Mouse (Mus musculus): ENCODE measurements around the gene Rnase12. TPM values are rescaled to one million over a fixed set of nuclear protein-coding genes. Genes with fewer than 3 reads are reported as not detected.

Gene Rnase12
- polyA plus RNA-seq, 1 experiment from 2014 or later, result not detected

- H3K27ac ChIP-seq (ENCODE audit: low read depth, low read length), result 0 out of 2 replicates have a peak overlapping the region, but pooled peaks have one; percentile 44
- H3K4me3 ChIP-seq (ENCODE audit: low read depth, low read length), result peak overlapping the region; percentile 68
- ATAC-seq (ENCODE audit: insufficient read depth, low FRiP score, low TSS enrichment), result peak; percentile 42
- H3K4me1 ChIP-seq (ENCODE audit: control insufficient read depth, insufficient read depth, low read length), result peaks cover 7% of the 10 kb centered on the region
- H3K9me3 ChIP-seq (ENCODE audit: control insufficient read depth, low read length), result no peaks in the 10 kb centered on the region
- H3K4me2 ChIP-seq (ENCODE audit: low read depth), result peak overlapping the region; percentile 76
- DNase-seq (ENCODE audit: low spot score), result peak; percentile 82
- WGBS, result under 1% methylated on average over 23 of the region's 23 CpGs
- no peaks in the 10 kb centered on the region for H3K36me3 ChIP-seq (ENCODE audit: control insufficient read depth, insufficient read depth, low read length)
- H3K9ac ChIP-seq (ENCODE audit: low read length), result peak overlapping the region; percentile 59
- no peaks in the 10 kb centered on the region; the same call in 1 of the 2 replicates for H3K27me3 ChIP-seq (ENCODE audit: control insufficient read depth, insufficient read depth, low read length)
These were observed 30.9 kb upstream of the Rnase12 start for GRCm38 (mm10) chr14:51088166-51088969.

- 4% methylated on average over 9 of the region's 9 CpGs for WGBS
- ATAC-seq (ENCODE audit: insufficient read depth, low FRiP score, low TSS enrichment) (no peak), DNase-seq (ENCODE audit: low spot score) (no peak)
- Histone ChIP-seq H3K27ac (ENCODE audit: low read depth, low read length) (no peak overlapping the region), H3K9me3 (ENCODE audit: control insufficient read depth, low read length) (no peaks in the 10 kb centered on the region), H3K4me3 (ENCODE audit: low read depth, low read length) (peak overlapping the region; percentile 68), H3K9ac (ENCODE audit: low read length) (no peak overlapping the region), H3K4me2 (ENCODE audit: low read depth) (peak overlapping the region; percentile 76), H3K4me1 (ENCODE audit: control insufficient read depth, insufficient read depth, low read length) (peaks cover 9% of the 10 kb centered on the region), H3K27me3 (ENCODE audit: control insufficient read depth, insufficient read depth, low read length) (no peaks in the 10 kb centered on the region; the same call in 1 of the 2 replicates), H3K36me3 (ENCODE audit: control insufficient read depth, insufficient read depth, low read length) (no peaks in the 10 kb centered on the region)
These were observed 30.3 kb upstream of the Rnase12 start for GRCm38 (mm10) chr14:51087762-51088161.

GRCm38 (mm10) chr14:51085911-51086310 lies 28.4 kb upstream of the Rnase12 start:
- H3K4me2 ChIP-seq (ENCODE audit: low read depth), result no peak overlapping the region
- no peak for DNase-seq (ENCODE audit: low spot score)
- H3K4me1 ChIP-seq (ENCODE audit: control insufficient read depth, insufficient read depth, low read length), result peaks cover 9% of the 10 kb centered on the region
- H3K4me3 ChIP-seq (ENCODE audit: low read depth, low read length), result no peak overlapping the region
- no peaks in the 10 kb centered on the region for H3K36me3 ChIP-seq (ENCODE audit: control insufficient read depth, insufficient read depth, low read length)
- no peak for ATAC-seq (ENCODE audit: insufficient read depth, low FRiP score, low TSS enrichment)
- no peak overlapping the region for H3K9ac ChIP-seq (ENCODE audit: low read length)
- 85% methylated on average over 4 of the region's 4 CpGs for WGBS
- no peaks in the 10 kb centered on the region; the same call in 1 of the 2 replicates for H3K27me3 ChIP-seq (ENCODE audit: control insufficient read depth, insufficient read depth, low read length)
- H3K27ac ChIP-seq (ENCODE audit: low read depth, low read length), result no peak overlapping the region
- no peaks in the 10 kb centered on the region for H3K9me3 ChIP-seq (ENCODE audit: control insufficient read depth, low read length)

GRCm38 (mm10) chr14:51085086-51085485 lies 27.6 kb upstream of the Rnase12 start:
- Histone ChIP-seq H3K9ac (ENCODE audit: low read length) (no peak overlapping the region), H3K36me3 (ENCODE audit: control insufficient read depth, insufficient read depth, low read length) (no peaks in the 10 kb centered on the region), H3K4me1 (ENCODE audit: control insufficient read depth, insufficient read depth, low read length) (peaks cover 9% of the 10 kb centered on the region), H3K27me3 (ENCODE audit: control insufficient read depth, insufficient read depth, low read length) (no peaks in the 10 kb centered on the region; the same call in 1 of the 2 replicates), H3K4me2 (ENCODE audit: low read depth) (no peak overlapping the region), H3K9me3 (ENCODE audit: control insufficient read depth, low read length) (no peaks in the 10 kb centered on the region), H3K27ac (ENCODE audit: low read depth, low read length) (no peak overlapping the region), H3K4me3 (ENCODE audit: low read depth, low read length) (no peak overlapping the region)
- WGBS, result 78% methylated on average over 2 of the region's 2 CpGs
- no peak for ATAC-seq (ENCODE audit: insufficient read depth, low FRiP score, low TSS enrichment)
- no peak for DNase-seq (ENCODE audit: low spot score)

- WGBS, result 15% methylated on average over 7 of the region's 7 CpGs
These were observed 26.3 kb upstream of the Rnase12 start for GRCm38 (mm10) chr14:51083805-51084204.

GRCm38 (mm10) chr14:51082599-51083581 lies 25.4 kb upstream of the Rnase12 start:
- 3% methylated on average over 38 of the region's 40 CpGs for WGBS
- peaks cover 7% of the 10 kb centered on the region for H3K4me1 ChIP-seq (ENCODE audit: control insufficient read depth, insufficient read depth, low read length)
- peak overlapping the region; percentile 30 for H3K9ac ChIP-seq (ENCODE audit: low read length)
- no peak overlapping the region for H3K27ac ChIP-seq (ENCODE audit: low read depth, low read length)
- H3K27me3 ChIP-seq (ENCODE audit: control insufficient read depth, insufficient read depth, low read length), result no peaks in the 10 kb centered on the region; the same call in 1 of the 2 replicates
- no peaks in the 10 kb centered on the region for H3K36me3 ChIP-seq (ENCODE audit: control insufficient read depth, insufficient read depth, low read length)
- DNase-seq (ENCODE audit: low spot score) (peak; percentile 71), ATAC-seq (ENCODE audit: insufficient read depth, low FRiP score, low TSS enrichment) (peak; percentile 73)
- peak overlapping the region; percentile 38 for H3K4me3 ChIP-seq (ENCODE audit: low read depth, low read length)
- H3K4me2 ChIP-seq (ENCODE audit: low read depth), result peak overlapping the region; percentile 75
- no peaks in the 10 kb centered on the region for H3K9me3 ChIP-seq (ENCODE audit: control insufficient read depth, low read length)

More at GRCm38 (mm10) chr14:51083805-51084204, 26.3 kb upstream of the Rnase12 start:
- Histone ChIP-seq H3K9ac (ENCODE audit: low read length) (no peak overlapping the region), H3K27me3 (ENCODE audit: control insufficient read depth, insufficient read depth, low read length) (no peaks in the 10 kb centered on the region; the same call in 1 of the 2 replicates), H3K27ac (ENCODE audit: low read depth, low read length) (no peak overlapping the region), H3K4me3 (ENCODE audit: low read depth, low read length) (peak overlapping the region; percentile 38; the same call in 1 of the 2 replicates), H3K4me1 (ENCODE audit: control insufficient read depth, insufficient read depth, low read length) (peaks cover 8% of the 10 kb centered on the region), H3K9me3 (ENCODE audit: control insufficient read depth, low read length) (no peaks in the 10 kb centered on the region), H3K4me2 (ENCODE audit: low read depth) (peak overlapping the region; percentile 75), H3K36me3 (ENCODE audit: control insufficient read depth, insufficient read depth, low read length) (no peaks in the 10 kb centered on the region)
- ATAC-seq (ENCODE audit: insufficient read depth, low FRiP score, low TSS enrichment) (no peak), DNase-seq (ENCODE audit: low spot score) (no peak)

GRCm38 (mm10) chr14:51081035-51081434 lies 23.6 kb upstream of the Rnase12 start:
- ATAC-seq (ENCODE audit: insufficient read depth, low FRiP score, low TSS enrichment), result no peak
- Histone ChIP-seq H3K27me3 (ENCODE audit: control insufficient read depth, insufficient read depth, low read length) (no peaks in the 10 kb centered on the region; the same call in 1 of the 2 replicates), H3K9me3 (ENCODE audit: control insufficient read depth, low read length) (no peaks in the 10 kb centered on the region), H3K4me1 (ENCODE audit: control insufficient read depth, insufficient read depth, low read length) (peaks cover 7% of the 10 kb centered on the region), H3K36me3 (ENCODE audit: control insufficient read depth, insufficient read depth, low read length) (no peaks in the 10 kb centered on the region), H3K4me2 (ENCODE audit: low read depth) (no peak overlapping the region), H3K27ac (ENCODE audit: low read depth, low read length) (no peak overlapping the region), H3K9ac (ENCODE audit: low read length) (no peak overlapping the region), H3K4me3 (ENCODE audit: low read depth, low read length) (no peak overlapping the region)
- WGBS, result 85% methylated on average over 2 of the region's 2 CpGs
- no peak for DNase-seq (ENCODE audit: low spot score)

GRCm38 (mm10) chr14:51079180-51079579 lies 21.7 kb upstream of the Rnase12 start:
- Histone ChIP-seq H3K4me3 (ENCODE audit: low read depth, low read length) (no peak overlapping the region), H3K9me3 (ENCODE audit: control insufficient read depth, low read length) (no peaks in the 10 kb centered on the region), H3K4me2 (ENCODE audit: low read depth) (no peak overlapping the region), H3K27me3 (ENCODE audit: control insufficient read depth, insufficient read depth, low read length) (no peaks in the 10 kb centered on the region; the same call in 1 of the 2 replicates), H3K36me3 (ENCODE audit: control insufficient read depth, insufficient read depth, low read length) (no peaks in the 10 kb centered on the region), H3K4me1 (ENCODE audit: control insufficient read depth, insufficient read depth, low read length) (peaks cover 7% of the 10 kb centered on the region), H3K9ac (ENCODE audit: low read length) (no peak overlapping the region), H3K27ac (ENCODE audit: low read depth, low read length) (no peak overlapping the region)
- ATAC-seq (ENCODE audit: insufficient read depth, low FRiP score, low TSS enrichment) (no peak), DNase-seq (ENCODE audit: low spot score) (no peak)
- 85% methylated on average over 1 of the region's 1 CpGs for WGBS
